8 mouse cellular contexts compared by ENCODE assay signal in genomic region chrX:47992606-47993005, GRCm38 (mm10). TPM values are rescaled to one million over a fixed set of nuclear protein-coding genes. Genes with fewer than 3 reads are reported as not detected.
DNase-seq lines count a peak whose midpoint lies in the region; ATAC-seq and TF ChIP-seq lines count a peak whose summit lies in the region.

No protein-coding gene starts in this region.

- no peaks in the 10 kb centered on the region for H3K36me3 ChIP-seq in heart, embryonic 13.5 days
- no peaks in the 10 kb centered on the region for H3K36me3 ChIP-seq in kidney, embryonic 16.5 days (ENCODE audit: insufficient read depth, low read length)
- no peaks in the 10 kb centered on the region for H3K36me3 ChIP-seq in liver, embryonic 12.5 days
- no peaks in the 10 kb centered on the region for H3K36me3 ChIP-seq in stomach, embryonic 16.5 days (ENCODE audit: control insufficient read depth, insufficient read depth, low read length)

- H3K27me3 ChIP-seq in heart, embryonic 13.5 days (replicated peaks), result peaks cover 14% of the 10 kb centered on the region; the same call in 1 of the 2 replicates
- no peaks in the 10 kb centered on the region for H3K27me3 ChIP-seq in kidney, embryonic 16.5 days (ENCODE audit: insufficient read depth, low read length)
- H3K27me3 ChIP-seq in liver, embryonic 12.5 days (replicated peaks), result 0 out of 2 replicates have a peak, but pooled peaks cover 3% of the 10 kb centered on the region
- no peaks in the 10 kb centered on the region; the same call in 1 of the 2 replicates for H3K27me3 ChIP-seq in stomach, embryonic 16.5 days (ENCODE audit: control insufficient read depth, insufficient read depth, low read length)

- peak; percentile 47 for TF ChIP-seq CTCF in bone marrow macrophage, adult 2 months (IDR thresholded peaks at IDR 0.05; ENCODE audit: low read depth, low read length)

- 0 out of 2 replicates have a peak, but pooled peaks cover 2% of the 10 kb centered on the region for H3K4me1 ChIP-seq in bone marrow macrophage, adult 2 months (ENCODE audit: control insufficient read depth, insufficient read depth, low read length)
- H3K4me1 ChIP-seq in heart, embryonic 13.5 days, result no peaks in the 10 kb centered on the region
- no peaks in the 10 kb centered on the region; the same call in 1 of the 2 replicates for H3K4me1 ChIP-seq in kidney, embryonic 16.5 days (ENCODE audit: insufficient read depth, low read length)
- no peaks in the 10 kb centered on the region for H3K4me1 ChIP-seq in liver, embryonic 12.5 days
- H3K4me1 ChIP-seq in stomach, embryonic 16.5 days (ENCODE audit: control insufficient read depth, insufficient read depth, low read length), result no peaks in the 10 kb centered on the region

- no peak overlapping the region for H3K27ac ChIP-seq in bone marrow macrophage, adult 2 months (ENCODE audit: insufficient read depth, low read depth, low read length)
- H3K27ac ChIP-seq in heart, embryonic 13.5 days (replicated peaks), result no peak overlapping the region
- no peak overlapping the region for H3K27ac ChIP-seq in kidney, embryonic 16.5 days (ENCODE audit: low read length)
- no peak overlapping the region for H3K27ac ChIP-seq in liver, embryonic 12.5 days
- H3K27ac ChIP-seq in stomach, embryonic 16.5 days (ENCODE audit: low read length), result no peak overlapping the region

- H3K9me3 ChIP-seq in heart, embryonic 13.5 days, result no peaks in the 10 kb centered on the region
- H3K9me3 ChIP-seq in kidney, embryonic 16.5 days (ENCODE audit: low read length), result no peaks in the 10 kb centered on the region
- H3K9me3 ChIP-seq in liver, embryonic 12.5 days (replicated peaks), result no peaks in the 10 kb centered on the region
- H3K9me3 ChIP-seq in stomach, embryonic 16.5 days (replicated peaks; ENCODE audit: control insufficient read depth, low read length), result no peaks in the 10 kb centered on the region

- peak; percentile 84 for DNase-seq in CD4-positive, CD25-positive, alpha-beta regulatory T cell, adult 2 months (ENCODE audit: low read depth, low spot score)
- DNase-seq in natural killer cell, adult 2 months (ENCODE audit: low spot score in 2 of 2), result peak; percentile 70 to 79

- 14% methylated on average over 8 of the region's 8 CpGs for WGBS in heart, embryonic 13.5 days
- 16% methylated on average over 8 of the region's 8 CpGs for WGBS in kidney, embryonic 16.5 days
- WGBS in liver, embryonic 12.5 days (ENCODE audit: insufficient replicate concordance), result 16% methylated on average over 8 of the region's 8 CpGs
- 14% methylated on average over 8 of the region's 8 CpGs for WGBS in stomach, embryonic 16.5 days

- no peak for TF ChIP-seq POLR2A in bone marrow macrophage, adult 2 months (IDR thresholded peaks at IDR 0.05; ENCODE audit: borderline replicate concordance, low read depth, low read length)

- H3K9ac ChIP-seq in heart, embryonic 13.5 days, result no peak overlapping the region
- no peak overlapping the region for H3K9ac ChIP-seq in kidney, embryonic 16.5 days (replicated peaks; ENCODE audit: low read length)
- no peak overlapping the region for H3K9ac ChIP-seq in liver, embryonic 12.5 days
- H3K9ac ChIP-seq in stomach, embryonic 16.5 days (ENCODE audit: low read length), result no peak overlapping the region

- peak overlapping the region; percentile 50 for H3K4me2 ChIP-seq in heart, embryonic 13.5 days
- H3K4me2 ChIP-seq in kidney, embryonic 16.5 days (replicated peaks; ENCODE audit: low read depth, low read length), result peak overlapping the region; percentile 34
- H3K4me2 ChIP-seq in liver, embryonic 12.5 days, result 0 out of 2 replicates have a peak overlapping the region, but pooled peaks have one; percentile 20
- H3K4me2 ChIP-seq in stomach, embryonic 16.5 days (ENCODE audit: low read depth, low read length), result peak overlapping the region; percentile 36; the same call in 1 of the 2 replicates

- ATAC-seq in erythroblast, adult 5-6 weeks (replicated peaks; ENCODE audit: low FRiP score, poor library complexity, severe bottlenecking), result peak; percentile 75
- ATAC-seq in heart, embryonic 13.5 days (ENCODE audit: extremely low read depth, insufficient number of reproducible peaks, low FRiP score, low TSS enrichment), result no peak
- ATAC-seq in kidney, embryonic 16.5 days (ENCODE audit: low FRiP score, low TSS enrichment), result peak; percentile 15; the same call in 1 of the 2 replicates
- no peak for ATAC-seq in liver, embryonic 12.5 days
- ATAC-seq in stomach, embryonic 16.5 days (ENCODE audit: insufficient read depth, low FRiP score), result no peak

- H3K4me3 ChIP-seq in bone marrow macrophage, adult 2 months (ENCODE audit: insufficient read depth, low read length), result no peak overlapping the region
- peak overlapping the region; percentile 14; the same call in 1 of the 2 replicates for H3K4me3 ChIP-seq in heart, embryonic 13.5 days
- H3K4me3 ChIP-seq in kidney, embryonic 16.5 days (ENCODE audit: low read length), result no peak overlapping the region
- no peak overlapping the region for H3K4me3 ChIP-seq in liver, embryonic 12.5 days
- H3K4me3 ChIP-seq in stomach, embryonic 16.5 days (replicated peaks; ENCODE audit: low read length), result peak overlapping the region; percentile 17

RNA-seq across cellular contexts. Expression of gene Apln, which starts 42.0 kb away (rescaled TPM):
- polyA plus RNA-seq in bone marrow macrophage, adult 2 months (2012; ENCODE audit: insufficient read depth, insufficient read length, missing spikeins), result 0.17 TPM in 1 of 2 replicates, not detected in the other
- total RNA-seq in erythroblast, adult 5-6 weeks (2015; ENCODE audit: low replicate concordance), result not detected in 2 replicates
- total RNA-seq in erythroblast, adult 5-6 weeks (2017; ENCODE audit: low replicate concordance), result 0.28 TPM in 1 of 2 replicates, not detected in the other
- 5.6 and 6.0 TPM in 2 replicates for polyA plus RNA-seq in heart, embryonic 13.5 days (2015; fragmentation: Nextera tagmentation; extraction: Ambion mirVana)
- polyA plus RNA-seq in kidney, embryonic 16.5 days (2015; fragmentation: Nextera tagmentation; extraction: Ambion mirVana), result 6.2 and 7.1 TPM in 2 replicates
- polyA plus RNA-seq in liver, embryonic 12.5 days (2016; fragmentation: Nextera tagmentation; extraction: Ambion mirVana), result 0.33 and 0.43 TPM in 2 replicates
- 5.1 and 6.5 TPM in 2 replicates for polyA plus RNA-seq in stomach, embryonic 16.5 days (2015; fragmentation: Nextera tagmentation; extraction: Ambion mirVana)

Comparison
In these comparisons a context has a peak if more than half of its experiments do, and no peak if none do; other contexts are left out.
1. H3K4me3 ChIP-seq: peak in heart, embryonic 13.5 days (single experiment) and stomach, embryonic 16.5 days (single experiment); none in bone marrow macrophage, adult 2 months (single experiment), kidney, embryonic 16.5 days (single experiment) and liver, embryonic 12.5 days (single experiment).
2. ATAC-seq: peak in erythroblast, adult 5-6 weeks (single experiment) and kidney, embryonic 16.5 days (single experiment); none in heart, embryonic 13.5 days (single experiment), liver, embryonic 12.5 days (single experiment) and stomach, embryonic 16.5 days (single experiment).
3. Peak in every context shown above with its lines, with median percentiles within 50 percentile points of each other: H3K4me2 ChIP-seq.